Mouse (Mus musculus) C2C12 (cell line): Measurements from ENCODE around the gene Tceal1. TPM values are rescaled to one million over a fixed set of nuclear protein-coding genes. Genes with fewer than 3 reads are reported as not detected.

Source experiments
- H3K27me3 ChIP-seq: one replicate; pipeline ENCODE4 v1.6.1; 2011; ENCODE audit not compliant: control insufficient read depth, insufficient read depth, insufficient read length
- H3K36me3 ChIP-seq: one replicate; pipeline ENCODE4 v1.6.1; 2011; ENCODE audit not compliant: control insufficient read depth, insufficient read depth
- H3K4me3 ChIP-seq: one replicate; pipeline ENCODE4 v1.5.1; 2011; ENCODE audit warnings: mild to moderate bottlenecking, control low read depth; ENCODE audit not compliant: poor library complexity, insufficient read depth, severe bottlenecking
- H3K79me2 ChIP-seq: one replicate; pipeline ENCODE4 v1.6.1; 2011; ENCODE audit not compliant: control insufficient read depth, insufficient read depth
- H3K79me3 ChIP-seq: one replicate; pipeline ENCODE4 v1.6.1; 2011; ENCODE audit warnings: low read depth, control low read depth
- H3ac ChIP-seq: one replicate; pipeline ENCODE3; 2011; ENCODE audit warnings: low read depth; ENCODE audit not compliant: control insufficient read depth, insufficient read length
- CEBPB ChIP-seq: IDR thresholded peaks from one replicate; pipeline ENCODE4 v1.6.1; 2011; ENCODE audit warnings: low read depth, mild to moderate bottlenecking, control low read depth, moderate library complexity
- CTCF ChIP-seq: IDR thresholded peaks from one replicate; pipeline ENCODE4 v1.5.1; 2011; ENCODE audit not compliant: control insufficient read depth, insufficient read depth, insufficient read length
- FOSL1 ChIP-seq: IDR thresholded peaks from one replicate; pipeline ENCODE4 v1.8.0; 2011; ENCODE audit warnings: mild to moderate bottlenecking, low read length; ENCODE audit not compliant: poor library complexity, insufficient read depth, severe bottlenecking
- MAX ChIP-seq: IDR thresholded peaks from one replicate; pipeline ENCODE4 v1.6.1; 2011; ENCODE audit warnings: mild to moderate bottlenecking, control low read depth
- MYOD1 ChIP-seq: IDR thresholded peaks from one replicate; pipeline ENCODE4 v1.6.1; 2011; ENCODE audit warnings: low read depth; ENCODE audit not compliant: control insufficient read depth, insufficient read length
- MYOG ChIP-seq: IDR thresholded peaks from one replicate; pipeline ENCODE4 v1.6.1; 2011; ENCODE audit not compliant: control insufficient read depth, insufficient read length; ENCODE audit errors: extremely low read depth
- USF1 ChIP-seq: IDR thresholded peaks from one replicate; pipeline ENCODE4 v1.6.1; 2011; ENCODE audit warnings: low read depth, mild to moderate bottlenecking, control low read depth, moderate library complexity
- polyA plus RNA-seq: library from polyadenylated mRNA; unstranded; fragments of >200 nt; fragmentation: generic; extraction: Trizol; gene quantifications from one replicate; pipeline ENCODE4 v1.2.1, GENCODE M21; 2012; ENCODE audit warnings: missing spikeins

Tceal1 gene
- polyA plus RNA-seq, 1 experiment, result 0.42 TPM

DNA sequence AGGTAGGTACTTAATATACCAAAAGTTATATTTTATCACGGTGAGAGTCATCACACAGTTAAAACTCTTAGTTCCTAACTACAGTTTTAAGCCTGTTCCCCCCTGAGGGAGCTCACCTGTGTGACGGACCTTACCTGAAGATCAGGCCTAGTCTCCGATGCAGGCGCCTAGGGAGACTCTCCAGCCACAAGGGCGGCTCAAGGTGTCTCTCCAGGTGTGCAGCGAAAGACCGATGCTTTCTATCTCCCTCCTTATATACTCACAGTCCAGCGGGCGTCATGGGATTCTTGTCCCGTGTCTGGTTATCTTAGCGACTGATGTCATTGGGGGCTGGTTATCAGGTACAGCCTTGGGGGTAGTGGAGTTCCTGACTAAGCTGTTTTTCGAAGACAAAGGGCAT is 35.7 kb downstream of the Tceal1 start, which contains the start of gene Morf4l2:
Gene Morf4l2 (minus strand): TSS at position 232 of the 400 bp plus-strand sequence.
- H3K27me3 ChIP-seq, result no peaks in the 10 kb centered on the region
- H3K4me3 ChIP-seq, result peak within 1 kb of the TSS; percentile 29
- H3K36me3 ChIP-seq, result peaks cover 13% of the 10 kb centered on the region
- H3K79me2 ChIP-seq, result peaks cover 27% of the 10 kb centered on the region
- H3ac ChIP-seq, result peak within 1 kb of the TSS; percentile 6
- TF ChIP-seq CTCF, result no peak
- TF ChIP-seq MYOG, result no peak
- TF ChIP-seq MYOD1, result no peak
- TF ChIP-seq USF1, result no peak
- no peak for TF ChIP-seq FOSL1
- TF ChIP-seq MAX, result no peak
- no peak for TF ChIP-seq CEBPB
- peaks cover 23% of the 10 kb centered on the region for H3K79me3 ChIP-seq

- H3ac ChIP-seq, result no peak overlapping the region
- peaks cover 12% of the 10 kb centered on the region for H3K79me3 ChIP-seq
- H3K36me3 ChIP-seq, result peaks cover under 1% of the 10 kb centered on the region
- H3K4me3 ChIP-seq, result no peak overlapping the region
- H3K27me3 ChIP-seq, result no peaks in the 10 kb centered on the region
- no peak for TF ChIP-seq MYOD1
- TF ChIP-seq MYOG, result no peak
- TF ChIP-seq CTCF, result no peak
- no peak for TF ChIP-seq CEBPB
- TF ChIP-seq FOSL1, result no peak
- no peak for TF ChIP-seq MAX
- no peak for TF ChIP-seq USF1
- peaks cover 14% of the 10 kb centered on the region for H3K79me2 ChIP-seq
Observed at GRCm38 (mm10) chrX:136744663-136745062, 36.9 kb downstream of the Tceal1 start.

- H3K36me3 ChIP-seq, result no peaks in the 10 kb centered on the region
- H3ac ChIP-seq, result no peak overlapping the region
- TF ChIP-seq MYOG (no peak), CEBPB (no peak), CTCF (no peak), FOSL1 (no peak), MAX (no peak), USF1 (no peak), MYOD1 (no peak)
- no peaks in the 10 kb centered on the region for H3K79me3 ChIP-seq
- H3K27me3 ChIP-seq, result no peaks in the 10 kb centered on the region
- no peak overlapping the region for H3K4me3 ChIP-seq
- no peaks in the 10 kb centered on the region for H3K79me2 ChIP-seq
Observed at GRCm38 (mm10) chrX:136749329-136749728, 41.5 kb downstream of the Tceal1 start.

DNA sequence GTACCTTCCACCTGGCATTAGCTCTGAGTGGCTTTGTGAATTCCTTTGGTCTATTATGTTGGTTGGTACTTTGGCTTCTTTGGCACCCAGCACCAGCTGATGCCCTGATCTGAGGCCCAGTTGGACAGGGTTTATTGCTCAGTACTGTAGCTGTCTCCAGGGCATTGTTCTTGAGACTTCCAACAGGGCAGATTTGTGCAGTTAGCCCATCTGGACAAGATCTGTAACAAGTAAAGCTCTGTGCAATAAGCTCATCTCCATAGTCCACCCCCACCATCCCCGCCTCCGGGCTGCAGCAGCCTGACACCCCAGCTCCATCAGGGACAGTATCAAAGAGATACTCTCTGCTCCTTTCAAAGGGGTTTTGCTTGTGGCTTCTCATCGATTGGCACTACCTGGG is 47.7 kb downstream of the Tceal1 start:
- Histone ChIP-seq H3ac (no peak overlapping the region), H3K79me3 (no peaks in the 10 kb centered on the region), H3K27me3 (no peaks in the 10 kb centered on the region), H3K79me2 (no peaks in the 10 kb centered on the region), H3K36me3 (no peaks in the 10 kb centered on the region), H3K4me3 (no peak overlapping the region)
- no peak for TF ChIP-seq CEBPB
- no peak for TF ChIP-seq MAX
- TF ChIP-seq MYOG, result no peak
- no peak for TF ChIP-seq FOSL1
- no peak for TF ChIP-seq USF1
- TF ChIP-seq MYOD1, result no peak
- no peak for TF ChIP-seq CTCF

Other genes with a start within 250 kb of the Tceal1 start
- gene Kir3dl1, start 190.0 kb upstream of the Tceal1 start, polyA plus RNA-seq, result not detected
- not detected for gene Kir3dl2, start 163.9 kb upstream of the Tceal1 start, polyA plus RNA-seq
- 0.18 TPM for gene Tceal3, start 117.1 kb upstream of the Tceal1 start, polyA plus RNA-seq
- gene Morf4l2, start 35.7 kb downstream of the Tceal1 start, polyA plus RNA-seq, result 225 TPM
- not detected for gene Glra4, start 72.2 kb downstream of the Tceal1 start, polyA plus RNA-seq
- 0.04 TPM for gene Plp1, start 114.7 kb downstream of the Tceal1 start, polyA plus RNA-seq
- not detected for gene Rab9b, start 160.8 kb downstream of the Tceal1 start, polyA plus RNA-seq
- gene H2bfm, start 219.3 kb downstream of the Tceal1 start, polyA plus RNA-seq, result not detected